Mouse (Mus musculus): ENCODE measurements around the gene H2bfm. TPM values are rescaled to one million over a fixed set of nuclear protein-coding genes. Genes with fewer than 3 reads are reported as not detected.

Gene H2bfm
- not detected in 2 replicates for polyA plus RNA-seq (2012; ENCODE audit: low replicate concordance)

GRCm38 (mm10) chrX:136927031-136927430 lies at the start of gene H2bfm:
H2bfm (plus strand) TSS chrX:136927325.

GRCm38 (mm10) chrX:136975397-136975796 lies 48.3 kb downstream of the H2bfm start, which contains the start of gene Tmsb15b2:
Tmsb15b2 (minus strand) TSS chrX:136975497.

GRCm38 (mm10) chrX:136976424-136977084 lies 49.4 kb downstream of the H2bfm start, which contains the start of the genes Tmsb15l and Tmsb15b1:
Tmsb15l (minus strand) TSS chrX:136976869.
Tmsb15b1 (minus strand) TSS chrX:136976874.

Other genes with a start within 250 kb of the H2bfm start
- not detected in 2 replicates for gene Tceal1, start 219.3 kb upstream of the H2bfm start, polyA plus RNA-seq (2012; ENCODE audit: low replicate concordance)
- gene Morf4l2, start 183.6 kb upstream of the H2bfm start, polyA plus RNA-seq (2012; ENCODE audit: low replicate concordance) = 216 and 227 TPM in 2 replicates
- not detected in 2 replicates for gene Glra4, start 147.2 kb upstream of the H2bfm start, polyA plus RNA-seq (2012; ENCODE audit: low replicate concordance)
- gene Plp1, start 104.7 kb upstream of the H2bfm start, polyA plus RNA-seq (2012; ENCODE audit: low replicate concordance) = 0.24 and 1.0 TPM in 2 replicates
- gene Rab9b, start 58.6 kb upstream of the H2bfm start, polyA plus RNA-seq (2012; ENCODE audit: low replicate concordance) = not detected in 2 replicates
- not detected in 2 replicates for gene Tmsb15b2, start 48.2 kb downstream of the H2bfm start, polyA plus RNA-seq (2012; ENCODE audit: low replicate concordance)
- not detected in 2 replicates for gene Tmsb15l, start 49.5 kb downstream of the H2bfm start, polyA plus RNA-seq (2012; ENCODE audit: low replicate concordance)
- gene Tmsb15b1, start 49.5 kb downstream of the H2bfm start, polyA plus RNA-seq (2012; ENCODE audit: low replicate concordance) = not detected in 2 replicates
- gene Zcchc18, start 65.8 kb downstream of the H2bfm start, polyA plus RNA-seq (2012; ENCODE audit: low replicate concordance) = 0.08 and 0.87 TPM in 2 replicates
- 0.20 and 0.65 TPM in 2 replicates for gene Slc25a53, start 111.0 kb downstream of the H2bfm start, polyA plus RNA-seq (2012; ENCODE audit: low replicate concordance)
- gene Fam199x, start 122.3 kb downstream of the H2bfm start, polyA plus RNA-seq (2012; ENCODE audit: low replicate concordance) = 0.56 and 0.64 TPM in 2 replicates
- 0.10 TPM in 1 of 2 replicates, not detected in the other for gene Esx1, start 194.8 kb downstream of the H2bfm start, polyA plus RNA-seq (2012; ENCODE audit: low replicate concordance)

Data from leukemia stem cell, adult 10-12 weeks (primary cell).